Mouse (Mus musculus) heart, embryonic 11.5 days (tissue): ENCODE measurements around the gene Gys2. TPM values are rescaled to one million over a fixed set of nuclear protein-coding genes. Genes with fewer than 3 reads are reported as not detected.
"Not testable (repeated sequence)": the region's sequence is repeated elsewhere in the genome, so short reads cannot be mapped to it uniquely, and the experiment has no call there.

ENCODE experiments used
- ATAC-seq: fragments of 200-750 bp; cut with Nextera tagmentation; replicated peaks from 2 replicates; pipeline ENCODE4 v1.8.0; 2017; ENCODE audit warnings: moderate library complexity; ENCODE audit not compliant: insufficient number of reproducible peaks, low FRiP score, low TSS enrichment
- H3K27ac ChIP-seq: fragments of 300-500 bp; sonication (generic); 2 replicates; pipeline ENCODE4 v1.5.1; 2014; ENCODE audit warnings: mild to moderate bottlenecking, low read depth, low read length
- H3K27me3 ChIP-seq: fragments of 300-500 bp; sonication (generic); 2 replicates; pipeline ENCODE4 v1.6.1; 2014; ENCODE audit warnings: mild to moderate bottlenecking, low read length, mixed read lengths; ENCODE audit not compliant: control insufficient read depth, insufficient read depth
- H3K36me3 ChIP-seq: fragments of 300-500 bp; sonication (generic); 2 replicates; pipeline ENCODE4 v1.6.1; 2014; ENCODE audit warnings: mild to moderate bottlenecking, low read length, moderate library complexity, mixed read lengths; ENCODE audit not compliant: control insufficient read depth, insufficient read depth
- H3K4me1 ChIP-seq: fragments of 300-500 bp; sonication (generic); 2 replicates; pipeline ENCODE4 v1.6.1; 2014; ENCODE audit warnings: low read length; ENCODE audit not compliant: control insufficient read depth, insufficient read depth
- H3K4me2 ChIP-seq: fragments of 300-500 bp; sonication (generic); 2 replicates; pipeline ENCODE4 v1.6.1; 2014; ENCODE audit warnings: mild to moderate bottlenecking, moderate library complexity
- H3K4me3 ChIP-seq: fragments of 300-500 bp; sonication (generic); 2 replicates; pipeline ENCODE4 v1.5.1; 2014; ENCODE audit warnings: low read depth, low read length
- H3K9ac ChIP-seq: fragments of 300-500 bp; sonication (generic); 2 replicates; pipeline ENCODE4 v1.6.1; 2014; ENCODE audit warnings: mild to moderate bottlenecking, low read depth, low read length, moderate library complexity
- H3K9me3 ChIP-seq: fragments of 300-500 bp; sonication (generic); replicated peaks from 2 replicates; pipeline ENCODE4 v1.6.1; 2016; ENCODE audit warnings: low read length; ENCODE audit not compliant: control insufficient read depth
- whole genome bisulfite sequencing: fragments of 180-500 bp; shearing (Covaris S2); extraction: QIAGEN DNeasy Blood & Tissue Kit; methylation state at CpG from one replicate; pipeline ENCODE4 v1.1.7; 2014; ENCODE audit not compliant: insufficient replicate concordance; 5-methylcytosine and 5-hydroxymethylcytosine counted together
- polyA plus RNA-seq: library from polyadenylated mRNA; unstranded; fragments of >200 nt; fragmentation: Nextera tagmentation; extraction: Ambion mirVana; gene quantifications from 2 replicates; pipeline ENCODE4 v1.2.1, GENCODE M21; 2014

Gys2 gene
- 0.36 TPM in 1 of 2 replicates, not detected in the other for polyA plus RNA-seq

DNA sequence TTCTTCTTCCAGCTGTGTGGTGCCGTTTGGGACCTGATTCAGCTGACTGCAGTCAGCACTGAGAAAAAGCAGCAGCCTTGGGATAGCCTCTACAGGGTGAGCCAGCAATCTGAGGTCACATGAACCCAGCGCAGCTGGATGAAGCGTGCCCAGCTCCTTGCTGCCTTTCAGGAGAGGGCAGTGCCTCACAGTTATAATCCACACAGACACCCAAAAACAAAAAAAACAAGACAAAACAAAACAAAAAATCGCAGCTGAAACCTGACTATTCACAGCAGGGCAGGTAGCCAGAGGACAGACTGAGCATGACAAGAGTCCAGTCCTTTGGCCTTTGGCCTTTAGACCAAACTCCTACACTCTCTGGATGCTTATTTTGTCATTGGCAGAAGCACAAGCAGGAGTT is at the start of gene Gys2:
TSS of gene Gys2 (minus strand) at position 309 of the 403 bp plus-strand sequence.
- Histone ChIP-seq H3K9me3 (no peaks in the 10 kb centered on the region), H3K27me3 (no peaks in the 10 kb centered on the region), H3K4me1 (no peaks in the 10 kb centered on the region), H3K9ac (no peak within 1 kb of the TSS), H3K36me3 (no peaks in the 10 kb centered on the region), H3K4me2 (no peak within 1 kb of the TSS), H3K27ac (no peak within 1 kb of the TSS), H3K4me3 (no peak within 1 kb of the TSS)
- WGBS: 64% methylated on average over 4 of the region's 4 CpGs
- ATAC-seq: no peak

- Histone ChIP-seq H3K27ac (no peak overlapping the region), H3K27me3 (no peaks in the 10 kb centered on the region; the same call in 1 of the 2 replicates), H3K36me3 (no peaks in the 10 kb centered on the region), H3K4me3 (no peak overlapping the region), H3K9me3 (no peaks in the 10 kb centered on the region), H3K9ac (no peak overlapping the region), H3K4me1 (no peaks in the 10 kb centered on the region), H3K4me2 (no peak overlapping the region)
- 75% methylated on average over 12 of the region's 12 CpGs for WGBS
- ATAC-seq: no peak
These were observed 48.7 kb upstream of the Gys2 start for GRCm38 (mm10) chr6:142521591-142522110.

- WGBS: 10% methylated on average over 6 of the region's 6 CpGs
- H3K4me2 ChIP-seq: no peak overlapping the region
- H3K4me3 ChIP-seq: no peak overlapping the region
- ATAC-seq: no peak
- H3K4me1 ChIP-seq: no peaks in the 10 kb centered on the region
- no peak overlapping the region for H3K9ac ChIP-seq
- H3K9me3 ChIP-seq: no peaks in the 10 kb centered on the region
- H3K36me3 ChIP-seq: no peaks in the 10 kb centered on the region
- no peak overlapping the region for H3K27ac ChIP-seq
- peaks cover 4% of the 10 kb centered on the region; the same call in 1 of the 2 replicates for H3K27me3 ChIP-seq
These were observed 46.2 kb upstream of the Gys2 start for GRCm38 (mm10) chr6:142519110-142519509.

DNA sequence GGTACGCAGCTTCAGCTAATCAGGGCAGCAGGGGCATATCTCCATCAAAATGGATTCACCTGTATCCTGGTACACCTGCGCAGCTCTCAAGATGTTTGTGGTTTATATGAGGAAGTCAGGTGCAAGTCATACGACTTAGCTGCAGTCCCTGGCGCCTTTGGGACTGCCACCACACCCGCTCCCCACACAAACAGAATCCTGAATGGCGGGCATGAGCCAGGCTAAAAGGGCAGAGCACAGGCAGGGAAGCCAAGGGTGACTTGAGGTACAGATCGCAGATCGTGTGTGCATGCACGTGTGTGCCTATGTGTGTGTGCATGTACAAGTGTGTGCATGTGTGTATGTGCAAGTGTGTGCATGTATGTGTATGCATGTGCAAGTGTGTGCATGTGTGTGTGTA is 42.5 kb upstream of the Gys2 start:
- ATAC-seq, H3K4me1 ChIP-seq, H3K9ac ChIP-seq, H3K4me3 ChIP-seq, H3K4me2 ChIP-seq, H3K36me3 ChIP-seq, H3K9me3 ChIP-seq, H3K27ac ChIP-seq: not testable (repeated sequence)
- H3K27me3 ChIP-seq: peaks cover 11% of the 10 kb centered on the region; the same call in 1 of the 2 replicates
- 57% methylated on average over 8 of the region's 9 CpGs for WGBS

DNA sequence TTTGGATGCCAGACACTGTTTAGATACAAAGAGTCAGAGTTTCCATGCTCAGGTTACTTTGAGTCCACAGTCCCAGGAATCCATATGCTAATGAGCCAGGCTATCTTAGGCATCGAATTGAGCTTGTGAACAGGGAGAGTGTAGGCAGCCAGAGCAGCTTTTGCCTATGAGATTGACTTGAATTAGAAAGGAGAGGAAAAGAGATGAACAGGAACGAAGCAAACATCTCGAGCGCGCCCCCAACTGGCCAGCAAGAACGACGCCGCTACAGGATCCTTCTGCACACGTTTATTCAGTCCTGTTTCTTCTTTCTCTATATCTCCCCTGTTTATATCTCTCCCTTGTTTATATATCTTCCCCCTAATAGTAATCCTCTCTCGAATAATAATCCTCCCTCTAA is 42.0 kb upstream of the Gys2 start:
- Histone ChIP-seq H3K27ac (no peak overlapping the region), H3K9me3 (no peaks in the 10 kb centered on the region), H3K9ac (no peak overlapping the region), H3K4me3 (no peak overlapping the region), H3K4me2 (no peak overlapping the region), H3K27me3 (peaks cover 11% of the 10 kb centered on the region; the same call in 1 of the 2 replicates), H3K4me1 (no peaks in the 10 kb centered on the region), H3K36me3 (no peaks in the 10 kb centered on the region)
- 3% methylated on average over 10 of the region's 10 CpGs for WGBS
- no peak for ATAC-seq

DNA sequence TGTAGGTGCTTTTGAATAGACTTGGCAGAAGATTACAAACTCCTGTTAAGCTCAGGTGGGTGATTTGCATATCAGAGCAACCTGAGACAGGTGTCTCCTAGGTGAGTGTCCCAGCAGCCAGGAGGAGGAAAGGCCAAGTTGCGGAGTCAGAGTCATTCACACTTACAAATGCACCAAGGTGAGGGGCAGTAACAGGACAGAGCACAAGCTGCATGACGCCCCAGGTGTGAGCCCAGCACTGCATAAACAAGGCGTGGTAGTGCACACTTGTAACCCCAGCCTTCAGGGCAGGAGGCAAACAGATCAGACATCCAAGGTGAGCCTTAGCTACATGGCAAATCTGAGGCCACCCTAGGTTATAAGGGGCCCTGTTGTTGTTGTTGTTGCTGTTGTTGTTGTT is 40.0 kb upstream of the Gys2 start:
- WGBS: 22% methylated on average over 3 of the region's 3 CpGs
- no peak overlapping the region for H3K27ac ChIP-seq
- H3K36me3 ChIP-seq: no peaks in the 10 kb centered on the region
- no peak overlapping the region for H3K4me2 ChIP-seq
- no peak overlapping the region for H3K4me3 ChIP-seq
- H3K27me3 ChIP-seq: peaks cover 11% of the 10 kb centered on the region; the same call in 1 of the 2 replicates
- no peak overlapping the region for H3K9ac ChIP-seq
- H3K9me3 ChIP-seq: no peaks in the 10 kb centered on the region
- H3K4me1 ChIP-seq: peaks cover 10% of the 10 kb centered on the region; the same call in 1 of the 2 replicates
- no peak for ATAC-seq

- Histone ChIP-seq H3K4me3 (no peak overlapping the region), H3K4me2 (no peak overlapping the region), H3K4me1 (peaks cover 11% of the 10 kb centered on the region; the same call in 1 of the 2 replicates), H3K36me3 (no peaks in the 10 kb centered on the region), H3K27ac (no peak overlapping the region), H3K9ac (no peak overlapping the region), H3K9me3 (no peaks in the 10 kb centered on the region), H3K27me3 (peaks cover 11% of the 10 kb centered on the region; the same call in 1 of the 2 replicates)
- WGBS: 24% methylated on average over 12 of the region's 12 CpGs
- ATAC-seq: no peak
These were observed 38.7 kb upstream of the Gys2 start for GRCm38 (mm10) chr6:142511516-142512135.

DNA sequence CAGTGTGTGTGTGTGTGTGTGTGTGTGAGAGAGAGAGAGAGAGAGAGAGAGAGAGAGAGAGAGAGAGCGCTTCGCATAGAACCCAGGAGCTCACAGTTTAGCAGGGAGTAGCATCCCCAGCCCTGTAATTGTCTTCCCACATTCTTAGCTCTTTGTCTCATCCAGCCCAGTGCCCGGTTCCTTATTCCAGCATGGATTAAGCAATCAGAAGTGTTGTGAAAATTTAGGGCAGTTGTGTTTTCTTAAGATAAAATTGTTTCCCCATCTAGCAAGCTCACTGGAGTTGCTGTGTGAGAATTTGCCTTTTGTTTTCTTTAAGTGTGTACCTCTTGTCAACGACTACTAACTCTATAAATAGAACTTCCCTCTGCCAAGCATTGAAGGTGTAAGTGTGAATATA is 35.8 kb upstream of the Gys2 start:
- peak overlapping the region; percentile 85 for H3K27ac ChIP-seq
- no peak for ATAC-seq
- peaks cover 24% of the 10 kb centered on the region for H3K4me1 ChIP-seq
- WGBS: 19% methylated on average over 4 of the region's 4 CpGs
- peak overlapping the region; percentile 80 for H3K4me2 ChIP-seq
- no peak overlapping the region for H3K4me3 ChIP-seq
- H3K36me3 ChIP-seq: no peaks in the 10 kb centered on the region
- no peaks in the 10 kb centered on the region for H3K9me3 ChIP-seq
- H3K9ac ChIP-seq: peak overlapping the region; percentile 64
- peaks cover 7% of the 10 kb centered on the region; the same call in 1 of the 2 replicates for H3K27me3 ChIP-seq

- Histone ChIP-seq H3K9me3 (no peaks in the 10 kb centered on the region), H3K4me3 (peak within 1 kb of the TSS; percentile 73), H3K36me3 (peaks cover 3% of the 10 kb centered on the region; the same call in 1 of the 2 replicates), H3K27me3 (peaks cover 5% of the 10 kb centered on the region; the same call in 1 of the 2 replicates), H3K4me1 (peaks cover 24% of the 10 kb centered on the region), H3K4me2 (peak within 1 kb of the TSS; percentile 80), H3K27ac (peak within 1 kb of the TSS; percentile 85), H3K9ac (peak within 1 kb of the TSS; percentile 85)
- ATAC-seq: peak; percentile 96
- under 1% methylated on average over 19 of the region's 19 CpGs for WGBS
These were observed 34.9 kb upstream of the Gys2 start, which contains the start of gene Ldhb for GRCm38 (mm10) chr6:142507785-142508162. Gene Ldhb (minus strand): TSS chr6:142507957.
